Mouse (Mus musculus): Measurements from ENCODE around the gene Ephb1. TPM values are rescaled to one million over a fixed set of nuclear protein-coding genes. Genes with fewer than 3 reads are reported as not detected.
A peak's percentile ranks its signal among the peaks of the same experiment; 100 is the strongest.

Gene Ephb1
- total RNA-seq, 2 experiments from 2014 or later, result not detected

GRCm38 (mm10) chr9:102001633-102002165 is 352.8 kb downstream of the Ephb1 start:
- ATAC-seq (replicated peaks; ENCODE audit: poor library complexity, severe bottlenecking), result no peak

GRCm38 (mm10) chr9:101999690-102000089 is 354.8 kb downstream of the Ephb1 start:
- ATAC-seq (replicated peaks; ENCODE audit: poor library complexity, severe bottlenecking), result no peak

GRCm38 (mm10) chr9:101996771-101997500 is 357.6 kb downstream of the Ephb1 start:
- ATAC-seq (replicated peaks; ENCODE audit: poor library complexity, severe bottlenecking), result no peak

- no peak for ATAC-seq (replicated peaks; ENCODE audit: poor library complexity, severe bottlenecking)
These were observed 358.3 kb downstream of the Ephb1 start for GRCm38 (mm10) chr9:101996183-101996582.

GRCm38 (mm10) chr9:101995423-101996156 is 358.9 kb downstream of the Ephb1 start:
- ATAC-seq (replicated peaks; ENCODE audit: poor library complexity, severe bottlenecking), result no peak

GRCm38 (mm10) chr9:101994086-101994485 is 360.4 kb downstream of the Ephb1 start:
- ATAC-seq (replicated peaks; ENCODE audit: poor library complexity, severe bottlenecking), result no peak

GRCm38 (mm10) chr9:101990836-101991235 is 363.7 kb downstream of the Ephb1 start:
- no peak for ATAC-seq (replicated peaks; ENCODE audit: poor library complexity, severe bottlenecking)

GRCm38 (mm10) chr9:101990032-101990431 is 364.5 kb downstream of the Ephb1 start:
- no peak for ATAC-seq (replicated peaks; ENCODE audit: poor library complexity, severe bottlenecking)

- no peak for ATAC-seq (replicated peaks; ENCODE audit: poor library complexity, severe bottlenecking)
These were observed 367.6 kb downstream of the Ephb1 start for GRCm38 (mm10) chr9:101986910-101987309.

- ATAC-seq (replicated peaks; ENCODE audit: poor library complexity, severe bottlenecking), result no peak
These were observed 372.1 kb downstream of the Ephb1 start for GRCm38 (mm10) chr9:101982378-101982777.

- ATAC-seq (replicated peaks; ENCODE audit: poor library complexity, severe bottlenecking), result no peak
These were observed 373.3 kb downstream of the Ephb1 start for GRCm38 (mm10) chr9:101981161-101981560.

- ATAC-seq (replicated peaks; ENCODE audit: poor library complexity, severe bottlenecking), result no peak
These were observed 377.5 kb downstream of the Ephb1 start for GRCm38 (mm10) chr9:101976884-101977465.

- ATAC-seq (replicated peaks; ENCODE audit: poor library complexity, severe bottlenecking), result peak; percentile 77
These were observed 382.2 kb downstream of the Ephb1 start for GRCm38 (mm10) chr9:101972314-101972713.

- ATAC-seq (replicated peaks; ENCODE audit: poor library complexity, severe bottlenecking), result peak; percentile 84
These were observed 382.7 kb downstream of the Ephb1 start for GRCm38 (mm10) chr9:101971806-101972205.

- ATAC-seq (replicated peaks; ENCODE audit: poor library complexity, severe bottlenecking), result no peak
These were observed 398.3 kb downstream of the Ephb1 start for GRCm38 (mm10) chr9:101956228-101956627.

GRCm38 (mm10) chr9:101954529-101954928 is 400.0 kb downstream of the Ephb1 start:
- ATAC-seq (replicated peaks; ENCODE audit: poor library complexity, severe bottlenecking), result no peak

GRCm38 (mm10) chr9:101950101-101950500 is 404.4 kb downstream of the Ephb1 start:
- ATAC-seq (replicated peaks; ENCODE audit: poor library complexity, severe bottlenecking), result no peak

- no peak for ATAC-seq (replicated peaks; ENCODE audit: poor library complexity, severe bottlenecking)
These were observed 408.7 kb downstream of the Ephb1 start for GRCm38 (mm10) chr9:101945814-101946213.

GRCm38 (mm10) chr9:101945326-101945725 is 409.2 kb downstream of the Ephb1 start:
- ATAC-seq (replicated peaks; ENCODE audit: poor library complexity, severe bottlenecking), result no peak

GRCm38 (mm10) chr9:101942058-101942669 is 412.3 kb downstream of the Ephb1 start:
- ATAC-seq (replicated peaks; ENCODE audit: poor library complexity, severe bottlenecking), result peak; percentile 95

- ATAC-seq (replicated peaks; ENCODE audit: poor library complexity, severe bottlenecking), result no peak
These were observed 414.3 kb downstream of the Ephb1 start for GRCm38 (mm10) chr9:101940182-101940581.

Measured in granulocyte monocyte progenitor cell, adult 5-6 weeks (primary cell).